Mouse (Mus musculus) layer of hippocampus, adult 18-20 months (tissue): ENCODE data around the gene Mapkapk3. TPM values are rescaled to one million over a fixed set of nuclear protein-coding genes. Genes with fewer than 3 reads are reported as not detected.
A peak's percentile ranks its signal among the peaks of the same experiment; 100 is the strongest.

Experiments used
- DNase-seq, 2 experiments: peaks; one replicate each; pipeline ENCODE4 v3.0.0; 2022; ENCODE audit warnings: low spot score in 2 of 2
- long read RNA-seq: library from polyadenylated mRNA; stranded (forward); transcript quantifications from one replicate; pipeline ENCODE4 v2.0.0, GENCODE M21; 2021
- total RNA-seq, 2 experiments: library from RNA; stranded (reverse); gene quantifications; 2 replicates each; pipeline ENCODE4 v1.2.3; 2021

The Mapkapk3 gene
- 1 to 10 TPM; 1.8 to 2.2 TPM for total RNA-seq
- long read RNA-seq, partial matches to known transcripts: 0 of 3 reads
- long read RNA-seq, other reads (novel, unspliced or antisense): 2 of 3 reads

- DNase-seq: peak in 1 of 2 experiments; percentile 35
These were observed at the start of gene Mapkapk3 for GRCm38 (mm10) chr9:107289211-107290076. Mapkapk3 (minus strand) TSS chr9:107289877.

DNA sequence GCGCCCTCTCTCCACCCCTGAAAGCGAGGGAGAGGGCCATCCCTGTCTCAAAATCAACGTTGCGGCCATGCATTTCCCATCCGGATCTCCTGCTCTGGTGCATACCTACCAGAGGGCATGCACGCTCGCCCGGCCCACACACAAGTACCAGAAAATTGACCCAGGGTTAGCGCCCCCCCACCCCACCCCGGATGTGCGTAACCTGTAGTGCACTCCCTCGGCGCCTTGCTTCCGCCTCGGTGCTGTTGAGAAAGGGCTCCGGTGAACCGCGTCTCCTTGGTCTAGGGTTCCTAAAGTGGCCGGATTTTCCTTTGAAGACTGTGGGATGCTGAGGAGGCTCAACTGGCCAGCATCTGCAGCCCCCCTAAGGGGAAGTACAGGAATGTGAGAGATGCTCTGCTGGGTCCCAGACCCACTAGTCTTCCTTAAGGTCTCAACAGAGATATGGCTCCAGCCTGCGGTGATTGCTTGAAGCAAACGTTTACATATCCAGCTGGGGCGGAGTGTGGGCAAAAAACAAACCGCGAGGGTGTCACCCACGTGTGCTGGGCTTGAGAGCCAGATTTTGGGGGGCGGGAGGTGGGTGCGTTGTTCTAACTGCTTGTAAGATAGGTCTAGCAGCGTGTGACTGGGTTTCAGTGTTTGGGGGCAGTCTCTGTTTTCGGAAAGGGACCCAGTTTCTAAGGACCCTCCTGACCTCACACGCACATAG is 48.7 kb upstream of the Mapkapk3 start, which contains the start of gene Hemk1:
TSS of gene Hemk1 (minus strand) at position 179 of the 712 bp plus-strand sequence.
- DNase-seq: peak; percentile 68 to 85

GRCm38 (mm10) chr9:107336386-107336785 is 46.7 kb upstream of the Mapkapk3 start:
- no peak for DNase-seq

DNA sequence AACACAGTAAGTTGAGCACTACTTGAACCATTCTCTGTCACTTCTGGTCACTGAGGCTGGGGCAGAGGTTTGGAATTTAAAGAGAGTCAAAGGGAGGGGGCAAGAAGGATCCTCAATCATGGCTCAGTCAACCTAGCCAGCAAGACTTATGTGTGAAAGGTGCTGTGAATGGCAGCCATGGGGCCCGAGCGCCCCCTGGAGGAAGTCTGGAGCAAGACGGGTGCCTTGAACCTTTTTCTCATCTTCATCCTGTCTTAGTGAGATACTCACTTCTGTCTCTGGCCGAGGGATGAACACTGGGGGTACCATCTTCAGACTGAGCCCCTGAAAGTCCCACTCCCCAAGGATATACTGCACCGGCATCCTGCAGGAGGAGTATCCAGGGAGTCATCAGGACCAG is 46.2 kb upstream of the Mapkapk3 start:
- DNase-seq: peak; percentile 37 to 83

DNA sequence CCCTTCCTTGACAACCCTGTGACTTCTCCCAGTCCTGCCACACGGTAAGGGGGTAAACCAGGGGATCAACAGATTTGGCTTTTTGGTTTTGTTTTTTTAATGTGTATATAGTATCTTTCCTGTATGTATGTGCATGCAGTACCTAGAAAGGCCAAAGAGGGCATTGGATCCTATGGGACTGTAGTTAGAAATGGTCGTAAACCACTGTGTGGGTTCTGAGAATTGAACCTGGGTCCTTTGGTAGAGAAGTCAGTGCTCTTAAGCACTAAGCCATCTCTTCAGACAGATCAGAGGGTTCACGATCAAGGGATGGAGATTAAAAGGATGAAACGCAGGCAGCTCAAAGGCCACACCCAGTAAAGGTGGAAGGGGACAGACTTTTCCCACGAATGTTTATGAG is 45.4 kb upstream of the Mapkapk3 start:
- no peak for DNase-seq

DNA sequence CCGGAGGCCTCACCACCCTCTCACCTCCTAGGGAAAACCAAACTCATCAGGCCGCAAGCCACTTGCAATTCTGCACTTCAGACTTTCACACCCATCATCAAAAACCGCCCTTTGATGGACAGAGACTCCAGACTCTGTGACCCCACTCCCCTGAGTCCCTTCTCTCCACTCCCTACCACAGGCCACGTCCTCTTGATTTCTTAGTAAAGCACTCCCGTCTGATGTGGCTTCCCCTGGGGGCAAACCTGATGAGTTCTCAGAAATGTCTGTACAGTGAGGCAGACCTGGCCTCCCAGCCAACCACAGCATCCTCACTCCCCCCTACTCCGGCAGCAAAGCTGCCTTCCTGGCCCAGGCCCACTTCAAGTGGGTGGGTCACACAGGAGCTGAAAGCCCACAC is 44.7 kb upstream of the Mapkapk3 start:
- DNase-seq: no peak

GRCm38 (mm10) chr9:107333686-107334085 is 44.0 kb upstream of the Mapkapk3 start:
- DNase-seq: no peak

GRCm38 (mm10) chr9:107330791-107331190 is 41.1 kb upstream of the Mapkapk3 start:
- no peak for DNase-seq

GRCm38 (mm10) chr9:107327879-107328620 is 38.4 kb upstream of the Mapkapk3 start:
- no peak for DNase-seq

DNA sequence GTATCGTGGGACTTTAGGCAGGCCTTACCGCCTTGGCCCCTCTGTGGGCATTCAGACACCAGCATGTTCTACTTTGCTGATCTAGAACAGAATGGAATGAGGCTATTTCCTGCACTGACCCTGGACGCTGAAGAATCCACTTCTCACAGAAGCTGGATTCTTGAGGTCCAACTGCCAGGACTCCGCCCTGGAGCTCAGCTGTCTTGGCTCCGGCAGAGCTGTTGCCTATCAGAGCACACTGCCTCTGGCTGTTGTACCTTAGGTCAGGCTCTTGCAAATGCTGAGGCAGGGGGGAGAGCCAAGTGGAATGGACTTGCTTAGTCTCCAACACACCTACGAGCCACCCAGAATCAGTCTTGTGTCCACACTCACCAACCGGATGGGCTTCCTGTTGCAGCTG is 36.2 kb upstream of the Mapkapk3 start:
- DNase-seq: no peak

- DNase-seq: no peak
These were observed 35.3 kb upstream of the Mapkapk3 start for GRCm38 (mm10) chr9:107324799-107325561.

DNA sequence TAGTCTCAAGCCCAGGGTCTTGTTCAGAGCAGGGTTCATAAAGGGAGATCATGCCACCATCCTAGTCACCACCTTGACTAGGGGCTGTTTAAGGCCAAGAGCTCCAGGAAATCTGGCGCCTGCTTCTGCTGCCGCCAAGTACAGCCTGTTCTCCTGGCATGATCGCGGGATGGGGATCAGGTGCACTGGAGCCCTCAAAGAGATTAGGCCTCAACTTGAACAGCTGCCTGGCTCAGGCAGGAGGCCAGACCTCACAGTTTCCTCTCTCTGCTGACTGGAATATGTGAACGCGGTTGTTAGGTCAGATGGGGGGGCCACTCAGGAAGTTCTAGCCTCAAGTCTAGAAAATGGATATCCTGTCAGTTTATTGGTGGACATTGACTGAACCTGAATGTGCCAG is 33.9 kb upstream of the Mapkapk3 start:
- DNase-seq: no peak

DNA sequence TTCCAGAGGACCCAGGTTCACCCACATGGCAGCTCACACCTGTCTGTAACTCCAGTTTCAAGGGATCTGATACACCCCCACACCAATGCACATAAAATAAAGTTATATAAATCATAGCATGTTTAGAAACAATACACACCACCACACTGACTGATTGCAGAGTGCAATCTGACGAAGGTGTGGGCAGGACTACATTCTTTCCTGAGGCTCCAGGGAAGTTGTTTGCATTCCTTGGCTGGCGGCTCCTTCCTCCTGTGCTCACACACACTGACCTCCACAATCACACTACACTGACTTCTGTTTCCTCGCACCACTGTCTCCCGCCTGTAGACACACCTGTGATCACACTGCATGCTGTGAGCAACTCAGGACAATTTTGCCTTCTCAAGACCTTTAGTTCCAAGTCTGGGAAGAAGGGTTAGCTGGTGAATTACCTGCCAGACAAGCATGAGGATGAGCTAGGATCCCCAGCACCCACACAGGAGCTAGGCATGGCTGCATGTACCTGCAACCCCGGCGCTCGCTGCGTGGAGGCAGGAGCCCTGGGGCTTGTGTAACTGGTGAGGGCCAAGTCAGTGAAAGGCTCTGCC is 32.9 kb upstream of the Mapkapk3 start:
- no peak for DNase-seq

DNA sequence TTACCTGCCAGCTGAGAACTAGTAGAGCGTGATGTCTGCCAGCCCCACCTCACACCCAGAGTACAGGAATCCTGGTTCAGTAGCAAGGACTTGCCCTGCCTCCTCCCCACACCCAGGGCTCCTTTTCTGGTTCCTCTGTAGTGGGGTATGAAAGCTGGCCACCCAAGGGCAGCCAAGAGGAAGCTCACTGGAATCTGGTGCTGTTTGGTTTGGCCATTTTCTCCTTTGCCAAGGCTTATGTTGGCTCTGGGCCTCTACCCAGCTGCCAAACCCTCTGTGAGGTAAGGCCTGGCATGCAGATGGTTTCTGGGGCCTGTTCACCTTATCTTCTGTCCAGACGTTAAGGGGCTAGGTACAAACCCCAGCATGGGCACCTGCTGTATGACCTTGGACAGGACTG is 26.1 kb upstream of the Mapkapk3 start:
- DNase-seq: no peak

GRCm38 (mm10) chr9:107313926-107314325 is 24.2 kb upstream of the Mapkapk3 start:
- DNase-seq: no peak

- DNase-seq: no peak
These were observed 23.3 kb upstream of the Mapkapk3 start for GRCm38 (mm10) chr9:107312811-107313584.

- DNase-seq: no peak
These were observed 19.9 kb upstream of the Mapkapk3 start for GRCm38 (mm10) chr9:107309600-107309999.

GRCm38 (mm10) chr9:107309171-107309570 is 19.5 kb upstream of the Mapkapk3 start:
- no peak for DNase-seq

- DNase-seq: no peak
These were observed 18.8 kb upstream of the Mapkapk3 start for GRCm38 (mm10) chr9:107308346-107309000.
